Mouse (Mus musculus) MEL (cell line): ENCODE data around the gene Rab7b.

ENCODE experiments used
- CTCF ChIP-seq, 3 experiments: IDR thresholded peaks in 2 of 3; conservative IDR thresholded peaks in 1 of 3; 2 replicates each; pipeline ENCODE4 v1.5.1; 2011 to 2012; ENCODE audit warnings: low read length in 3 of 3, low read depth in 2 of 3, mild to moderate bottlenecking in 2 of 3, improper control_type of control experiment in 1 of 3, inconsistent platforms in 1 of 3, mixed read lengths in 1 of 3, moderate library complexity in 1 of 3; ENCODE audit not compliant: control insufficient read depth in 1 of 3, insufficient read depth in 1 of 3, poor library complexity in 1 of 3, severe bottlenecking in 1 of 3
- ELF1 ChIP-seq: IDR thresholded peaks from 2 replicates; pipeline ENCODE4 v1.6.1; 2014; ENCODE audit warnings: low read depth, mild to moderate bottlenecking, inconsistent platforms, low read length, improper control_type of control experiment, moderate library complexity
- MAFK ChIP-seq: IDR thresholded peaks from 2 replicates; pipeline ENCODE4 v1.6.1; 2011; ENCODE audit warnings: low read depth, mild to moderate bottlenecking, low read length, improper control_type of control experiment, borderline replicate concordance
- MYC ChIP-seq: IDR thresholded peaks from 2 replicates; pipeline ENCODE4 v1.6.1; 2011; ENCODE audit warnings: low read depth, mild to moderate bottlenecking, low read length, improper control_type of control experiment, moderate library complexity
- TCF12 ChIP-seq: IDR thresholded peaks from 2 replicates; pipeline ENCODE4 v1.6.1; 2014; ENCODE audit warnings: low read depth, mild to moderate bottlenecking, inconsistent platforms, low read length, improper control_type of control experiment, moderate library complexity

- TF ChIP-seq CTCF (IDR thresholded peaks at IDR 0.05 in 2 of 3, conservative IDR thresholded peaks at IDR 0.05 in 1 of 3; ENCODE audit: control insufficient read depth in 1 of 3, insufficient read depth in 1 of 3, low read depth in 2 of 3, low read length in 3 of 3, poor library complexity in 1 of 3, severe bottlenecking in 1 of 3) (peak in 2 of 3 experiments; percentile 27 to 36; a peak in 3 of 6 replicates), MYC (no peak), ELF1 (no peak), MAFK (no peak), TCF12 (no peak)
These were observed 26.2 kb downstream of the Rab7b start for GRCm38 (mm10) chr1:131714388-131715337.
